Mouse (Mus musculus): ENCODE data around the gene Atoh8.

Atoh8 gene

DNA sequence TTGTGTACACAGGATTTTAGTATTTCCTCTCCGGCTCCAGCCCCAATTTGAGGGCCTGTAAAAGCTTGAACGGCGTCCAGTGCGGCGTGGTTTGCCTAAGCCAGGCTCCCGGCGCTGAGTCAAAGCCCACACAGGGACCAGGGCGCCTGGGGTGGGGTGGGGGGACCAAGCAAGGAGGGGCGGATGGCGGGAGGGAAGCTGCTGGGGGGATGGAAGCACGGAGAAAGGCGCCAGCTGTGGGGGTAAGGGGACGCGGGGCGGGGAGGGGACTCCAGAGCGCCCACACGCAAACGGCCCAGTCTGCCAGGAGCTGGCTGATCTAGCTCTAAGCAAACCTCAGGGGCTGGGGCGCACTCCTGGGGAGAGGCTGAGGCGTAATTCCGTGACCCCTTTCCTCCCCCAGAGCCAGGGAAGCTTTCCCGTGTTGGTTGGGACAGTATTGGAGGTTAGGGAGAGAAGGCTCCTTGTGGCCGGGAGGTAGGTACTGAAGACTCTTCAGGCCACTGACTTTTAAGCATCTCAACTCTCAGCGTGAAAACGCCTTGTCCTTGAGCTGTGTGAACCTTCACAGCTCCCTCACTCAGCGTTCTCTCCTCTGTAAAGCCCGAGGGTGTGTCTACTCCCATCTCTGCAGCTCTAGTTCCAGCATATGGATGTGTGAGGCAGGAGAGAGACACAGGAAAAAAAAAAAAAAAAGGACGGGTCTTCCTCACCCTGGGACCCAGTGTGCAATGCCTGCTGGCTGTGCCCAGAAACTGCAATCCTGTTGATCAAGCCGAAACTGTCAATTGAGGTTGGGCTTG, 46.1 kb downstream of the Atoh8 start:
- DNase-seq (ENCODE audit: low spot score), result peak; percentile 50

DNA sequence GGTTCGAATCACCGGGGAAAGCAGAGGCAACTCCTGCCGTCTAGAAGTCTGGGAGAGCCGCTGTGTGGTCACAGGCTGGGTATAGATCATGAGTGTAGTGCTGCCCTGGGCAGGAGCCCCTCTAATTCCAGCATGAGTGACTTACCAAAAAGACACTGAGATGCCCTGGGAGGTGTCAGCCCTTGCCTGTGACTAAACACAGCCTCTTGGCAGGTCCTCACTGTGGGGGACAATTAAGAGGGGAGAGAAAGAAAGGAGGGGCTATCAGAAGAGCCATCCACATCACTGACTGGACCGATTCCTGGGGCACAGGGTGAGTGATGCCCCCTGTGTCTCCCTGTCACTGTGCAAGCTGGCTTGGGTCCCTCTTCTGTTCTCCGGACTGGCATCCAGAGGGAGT, 48.6 kb downstream of the Atoh8 start:
- no peak for DNase-seq (ENCODE audit: low spot score)

- peak; percentile 82 for DNase-seq (ENCODE audit: low spot score)
Measured at GRCm38 (mm10) chr6:72185893-72186490, 49.4 kb downstream of the Atoh8 start.

DNA sequence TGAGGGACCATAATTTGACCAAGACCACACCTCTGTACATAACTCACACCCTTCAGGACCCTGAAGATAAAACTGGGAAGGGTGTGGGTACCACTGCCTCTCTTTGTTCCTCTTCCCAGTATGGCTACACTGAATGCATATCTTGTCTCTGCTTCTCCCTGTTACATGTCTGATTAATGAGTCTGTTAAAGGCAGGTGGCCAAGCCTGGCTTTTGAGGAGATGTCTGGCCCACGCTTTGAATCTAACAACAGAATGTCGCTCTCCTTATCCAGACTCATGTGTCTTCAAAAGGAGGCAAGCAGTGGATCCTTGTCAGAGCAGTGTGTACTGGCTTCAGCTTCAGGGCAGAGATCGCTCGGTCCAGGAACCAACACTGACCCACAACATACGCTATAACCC, 50.8 kb downstream of the Atoh8 start:
- DNase-seq (ENCODE audit: low spot score), result no peak

DNA sequence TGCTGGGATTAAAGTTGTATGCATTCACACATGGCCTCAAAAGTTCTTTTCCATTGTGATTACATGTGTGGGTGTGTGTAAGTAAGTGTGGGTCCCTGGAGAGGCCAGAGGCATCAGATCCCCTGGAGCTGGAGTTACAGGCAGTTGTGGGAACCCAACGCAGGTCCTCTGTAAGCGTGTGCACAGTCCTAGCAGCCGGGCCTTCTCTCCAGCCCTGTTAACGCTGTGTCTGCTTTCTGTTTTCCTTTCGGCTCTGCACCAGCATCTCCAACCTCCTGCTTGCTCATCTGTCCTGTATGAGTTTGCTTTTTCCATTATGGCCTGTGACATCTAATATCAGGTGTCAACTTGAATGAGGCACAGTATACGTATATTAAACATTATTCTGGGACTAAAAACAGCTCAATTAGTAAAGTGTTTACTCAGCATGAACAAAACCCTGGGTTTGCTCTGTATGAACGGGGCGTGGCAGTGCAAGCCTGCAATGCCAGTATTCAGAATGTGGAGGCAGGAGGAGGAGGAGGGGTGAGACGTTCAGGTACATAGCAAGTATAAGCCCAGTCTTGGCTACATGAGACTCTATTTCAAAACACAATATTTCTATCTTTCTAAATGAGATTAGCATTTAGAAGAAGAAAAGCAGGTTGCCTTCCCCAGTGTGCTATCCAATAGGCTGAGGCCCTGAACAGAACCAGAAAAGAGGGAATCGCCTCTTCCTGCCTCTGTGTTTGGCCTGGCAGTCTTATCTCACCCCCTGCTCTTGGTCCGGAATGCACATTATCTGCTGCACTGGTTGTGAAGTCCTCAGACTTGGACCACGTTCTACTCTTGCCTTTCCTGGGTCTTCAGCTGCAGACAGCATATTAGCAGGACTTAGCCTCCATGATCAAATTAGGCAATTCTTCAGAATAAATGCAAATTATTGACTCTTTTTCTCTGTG, 55.5 kb downstream of the Atoh8 start:
- no peak for DNase-seq (ENCODE audit: low spot score)

GRCm38 (mm10) chr6:72179006-72179405, 56.4 kb downstream of the Atoh8 start:
- no peak for DNase-seq (ENCODE audit: low spot score)

- DNase-seq (ENCODE audit: low spot score), result no peak
Measured at GRCm38 (mm10) chr6:72177417-72177816, 58.0 kb downstream of the Atoh8 start.

DNA sequence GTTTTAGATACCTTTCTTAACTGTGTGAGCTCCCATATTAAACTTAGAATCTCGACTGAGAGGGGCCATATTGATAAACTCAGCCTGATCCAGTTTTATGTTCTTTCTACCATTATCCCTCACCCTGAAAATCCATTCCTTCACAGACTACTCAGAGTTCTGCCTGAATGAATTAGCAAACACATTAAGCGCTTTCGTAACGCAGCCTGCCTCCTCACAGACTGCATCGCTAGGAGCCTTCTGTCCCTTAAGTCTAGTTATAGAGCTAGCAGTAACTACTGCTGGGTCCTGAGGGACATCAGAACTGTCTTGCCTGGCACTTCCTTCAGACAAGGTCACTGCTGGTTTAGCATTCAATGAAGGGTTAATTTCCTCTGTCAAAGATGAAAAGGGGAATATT, 59.4 kb downstream of the Atoh8 start:
- DNase-seq (ENCODE audit: low spot score), result no peak

DNA sequence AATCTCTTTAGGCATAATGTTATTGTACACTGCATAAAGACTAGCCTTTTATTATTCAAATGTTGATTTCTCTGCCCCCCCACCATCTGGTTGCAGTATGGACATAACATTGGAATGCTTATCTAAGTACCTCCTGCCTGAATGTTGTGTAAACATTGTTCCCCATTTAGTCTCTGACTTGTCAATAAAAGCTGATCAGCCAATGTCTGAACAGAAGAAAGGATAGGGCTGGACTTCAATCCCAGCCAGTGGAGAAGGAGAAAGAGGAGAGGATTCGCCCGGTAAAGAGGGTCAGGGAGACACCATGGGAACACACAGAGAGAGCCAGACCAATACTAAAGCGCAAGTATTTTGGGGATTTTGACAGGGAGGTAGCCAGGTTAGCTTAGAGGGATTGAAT, 60.0 kb downstream of the Atoh8 start:
- no peak for DNase-seq (ENCODE audit: low spot score)

DNA sequence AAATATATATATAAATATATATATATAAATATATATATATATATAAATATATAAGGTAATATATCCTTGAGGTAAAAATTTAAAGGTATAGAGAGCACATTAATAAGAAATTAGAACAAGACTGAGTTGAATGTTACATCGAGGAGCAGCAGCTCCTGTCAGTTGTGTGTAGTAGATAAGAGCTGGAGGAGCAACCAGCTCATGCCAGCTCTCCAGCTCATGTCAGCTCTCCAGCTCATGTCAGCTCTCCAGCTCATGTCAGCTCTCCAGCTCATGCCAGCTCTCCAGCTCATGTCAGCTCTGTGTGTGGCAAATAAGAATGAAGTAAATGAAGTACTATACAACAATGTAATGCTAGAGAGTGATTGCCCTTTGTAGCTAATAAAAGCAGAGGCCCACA, 62.0 kb downstream of the Atoh8 start:
- no peak for DNase-seq (ENCODE audit: low spot score)

GRCm38 (mm10) chr6:72171391-72171790, 64.0 kb downstream of the Atoh8 start:
- DNase-seq (ENCODE audit: low spot score), result no peak

DNA sequence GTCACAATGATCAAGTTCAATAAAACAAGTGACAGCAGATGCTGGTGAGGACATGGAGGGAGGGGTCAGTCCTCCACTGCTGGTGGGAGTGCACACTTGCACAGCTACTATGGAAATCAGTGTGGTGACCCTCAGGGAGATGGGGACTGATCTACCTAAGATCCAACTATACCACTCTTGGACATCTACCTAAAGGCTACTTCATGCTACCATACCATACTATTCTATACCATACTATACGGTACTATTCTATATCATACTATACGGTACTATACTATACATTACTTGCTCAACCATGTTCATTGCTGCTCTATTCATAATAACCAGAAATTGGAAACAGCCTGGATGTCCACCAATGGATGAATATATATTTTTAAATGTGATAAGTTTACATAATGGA, 69.5 kb downstream of the Atoh8 start:
- DNase-seq (ENCODE audit: low spot score), result no peak

- DNase-seq (ENCODE audit: low spot score), result peak; percentile 96
Measured at GRCm38 (mm10) chr6:72164321-72165275, 70.8 kb downstream of the Atoh8 start.

DNA sequence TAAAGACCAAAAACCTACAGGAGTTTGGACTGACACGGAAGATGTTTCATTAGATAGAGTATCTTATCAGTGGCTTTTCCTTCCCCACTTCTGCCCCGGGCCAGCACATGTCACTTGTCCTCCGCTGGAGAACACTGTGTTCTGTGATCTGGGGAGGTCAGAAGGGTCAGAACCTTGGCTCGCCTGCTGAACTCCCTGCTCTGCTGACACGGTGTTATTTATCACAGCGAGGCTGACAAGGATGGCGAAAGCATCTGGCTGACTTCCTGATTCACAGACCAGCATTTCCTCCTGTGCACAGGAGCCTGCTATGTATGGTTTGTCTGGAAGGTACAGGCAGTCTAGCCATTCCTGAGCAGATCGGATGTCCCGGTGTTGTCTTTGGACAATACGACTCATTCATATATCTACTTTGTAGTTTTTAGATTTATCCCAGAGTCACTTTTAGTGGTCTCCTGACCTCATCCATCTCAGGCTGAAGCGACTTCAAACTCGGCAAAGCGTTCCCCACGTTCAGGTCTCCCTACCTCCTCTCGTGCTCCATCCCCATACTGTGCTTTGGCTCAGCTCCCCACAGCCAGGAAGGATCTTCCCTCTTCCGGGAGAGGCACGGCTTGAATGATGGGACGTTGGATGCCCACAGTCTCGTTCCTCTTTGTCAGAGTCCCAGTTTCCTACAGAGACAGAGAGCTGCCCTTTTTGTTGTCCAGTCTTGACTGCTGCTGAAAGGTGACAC, 73.1 kb downstream of the Atoh8 start:
- peak; percentile 73 for DNase-seq (ENCODE audit: low spot score)

DNA sequence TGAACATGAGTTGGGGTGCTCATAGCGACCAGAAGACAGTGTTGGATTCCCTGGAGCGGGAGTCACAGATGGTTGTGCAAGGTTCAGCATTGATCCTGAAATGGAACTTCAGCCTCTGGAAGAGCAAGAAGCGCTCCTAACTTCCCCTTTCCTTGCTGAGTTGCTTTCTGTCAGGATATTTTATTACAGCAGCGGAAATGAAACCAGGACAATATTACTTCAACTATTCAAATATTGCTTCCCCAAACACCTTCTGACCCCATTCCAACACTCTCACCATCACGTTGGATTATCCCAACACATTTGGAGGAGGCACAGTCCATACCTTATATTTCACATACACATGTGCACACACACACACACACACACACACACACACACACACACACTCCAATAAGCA, 73.6 kb downstream of the Atoh8 start:
- DNase-seq (ENCODE audit: low spot score), result no peak

- no peak for DNase-seq (ENCODE audit: low spot score)
Measured at GRCm38 (mm10) chr6:72160991-72161390, 74.4 kb downstream of the Atoh8 start.

DNA sequence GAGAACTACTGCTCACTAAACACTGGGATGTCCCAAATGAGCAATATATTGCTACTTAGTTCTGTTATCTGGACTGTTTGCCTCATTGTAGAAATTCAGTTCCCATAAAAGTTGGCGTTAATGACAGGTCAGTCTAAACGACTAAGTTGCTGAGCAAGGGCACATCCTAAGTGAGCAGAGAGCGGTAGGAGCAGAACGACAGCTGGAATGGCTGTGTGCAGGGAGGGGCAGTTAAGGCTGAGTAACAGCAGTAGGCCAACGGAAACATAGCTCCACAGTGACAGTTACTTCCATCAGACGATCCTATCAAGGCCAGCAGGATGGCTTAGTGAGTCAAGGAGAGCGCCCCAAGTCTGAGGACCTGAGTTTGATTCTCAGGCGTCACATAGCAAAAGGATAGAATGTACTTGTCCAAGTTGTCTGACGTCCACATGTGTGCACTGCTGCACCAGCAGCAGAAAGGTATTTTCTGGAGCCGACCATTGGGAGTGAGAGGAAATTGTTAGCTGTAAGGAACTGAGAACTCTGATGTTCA, 75.4 kb downstream of the Atoh8 start:
- no peak for DNase-seq (ENCODE audit: low spot score)

- DNase-seq (ENCODE audit: low spot score), result no peak
Measured at GRCm38 (mm10) chr6:72158966-72159764, 76.2 kb downstream of the Atoh8 start.

All from embryo, embryonic 10.5 days (tissue).